Mouse (Mus musculus) cerebellum, postnatal 10 days (tissue): ENCODE results near the gene Clec4b2.
A peak's percentile ranks its signal among the peaks of the same experiment; 100 is the strongest.
"Not testable (repeated sequence)": the region's sequence is repeated elsewhere in the genome, so short reads cannot be mapped to it uniquely, and the experiment has no call there.

Source experiments
- DNase-seq, 2 experiments: peaks; one replicate each; pipeline ENCODE4 v3.0.0; 2021; ENCODE audit warnings: mixed read lengths in 2 of 2

Clec4b2 gene

GRCm38 (mm10) chr6:123172593-123172992 lies at the start of gene Clec4b2:
Gene Clec4b2 (plus strand): TSS chr6:123172893.
- DNase-seq, result no peak

GRCm38 (mm10) chr6:123123195-123123594 lies 49.5 kb upstream of the Clec4b2 start:
- no peak for DNase-seq

- no peak for DNase-seq
These were observed 45.5 kb upstream of the Clec4b2 start for GRCm38 (mm10) chr6:123127173-123127572.

GRCm38 (mm10) chr6:123137766-123138526 lies 34.7 kb upstream of the Clec4b2 start:
- DNase-seq, result not testable (repeated sequence)

DNA sequence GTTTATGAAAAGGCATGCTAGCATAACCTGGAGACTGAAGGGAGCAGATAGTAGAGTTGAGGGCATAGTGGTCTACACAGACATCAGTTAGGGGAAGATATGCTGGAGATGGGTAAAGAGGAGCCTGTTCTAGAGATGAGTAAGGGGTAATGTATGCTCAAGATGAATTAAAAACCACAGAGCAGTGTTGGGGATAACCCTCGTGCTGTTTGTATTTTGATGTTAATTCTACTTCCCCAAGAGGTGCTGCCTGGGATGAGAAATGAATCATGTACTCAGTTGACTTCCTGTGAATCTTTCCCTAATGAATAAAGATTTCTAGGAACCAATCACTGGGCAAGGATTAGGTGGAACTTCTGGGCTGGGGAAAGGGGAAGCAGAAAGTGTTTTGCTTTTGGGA lies 2.6 kb upstream of the Clec4b2 start:
- no peak for DNase-seq

DNA sequence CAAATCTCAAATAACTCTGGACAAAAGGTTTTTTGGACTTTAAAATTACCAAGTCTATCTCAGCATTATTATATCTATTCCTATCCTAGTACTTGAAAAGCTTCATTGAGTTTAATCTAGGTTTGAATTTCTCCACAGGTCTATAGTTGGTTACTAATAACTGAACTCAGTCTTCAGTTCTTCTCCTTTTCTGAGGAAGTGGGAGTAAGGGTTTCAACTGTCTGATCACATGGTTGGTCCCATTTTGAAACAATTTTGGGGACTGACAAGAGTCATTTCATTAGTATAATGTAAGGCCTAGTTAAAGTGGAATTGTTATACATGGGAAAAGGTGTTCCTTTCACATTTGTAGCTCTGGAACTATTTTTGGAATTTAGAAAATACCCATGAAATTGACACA lies 1.7 kb upstream of the Clec4b2 start:
- no peak for DNase-seq

GRCm38 (mm10) chr6:123175549-123175948 lies 2.9 kb downstream of the Clec4b2 start:
- DNase-seq, result no peak

GRCm38 (mm10) chr6:123184862-123185261 lies 12.2 kb downstream of the Clec4b2 start:
- peak in 1 of 2 experiments; percentile 1 for DNase-seq

- DNase-seq, result no peak
These were observed 34.7 kb downstream of the Clec4b2 start for GRCm38 (mm10) chr6:123207187-123208076.

DNA sequence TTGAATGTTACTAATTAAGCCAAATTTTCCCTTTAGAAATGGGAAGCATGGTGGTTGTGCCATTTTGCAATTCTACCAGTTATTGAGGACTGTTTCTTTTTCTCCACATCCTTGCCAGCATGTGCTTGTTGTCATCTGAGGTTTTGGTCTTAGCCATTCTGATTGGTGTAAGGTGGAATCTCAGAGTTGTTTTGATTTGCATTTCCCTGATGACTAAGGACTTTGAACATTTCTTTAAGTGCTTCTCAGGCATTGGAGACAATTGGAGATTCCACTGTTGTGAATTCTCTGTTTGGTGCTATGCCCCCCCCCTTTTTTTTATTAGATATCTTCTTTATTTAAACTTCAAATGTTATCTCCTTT lies 35.4 kb downstream of the Clec4b2 start:
- DNase-seq, result not testable (repeated sequence)

DNA sequence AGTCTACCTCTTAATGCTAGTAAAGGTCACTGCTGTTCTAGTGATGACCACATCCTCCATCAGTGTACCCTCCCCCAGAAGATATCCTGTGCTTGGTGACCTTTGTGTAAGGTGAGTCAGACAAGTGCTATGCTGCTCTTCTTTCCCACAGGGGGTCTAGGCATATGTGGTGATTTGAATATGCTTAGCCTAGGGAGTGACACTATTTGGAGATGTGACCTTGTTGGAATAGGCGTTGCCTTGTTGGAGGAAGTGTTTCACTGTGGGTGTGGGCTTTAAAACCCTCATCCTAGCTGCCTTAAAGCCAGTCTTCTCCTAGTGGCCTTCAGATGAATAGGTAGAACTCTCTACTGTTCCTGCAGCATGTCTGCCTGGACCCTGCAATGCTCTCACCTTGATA lies 39.0 kb downstream of the Clec4b2 start:
- no peak for DNase-seq

DNA sequence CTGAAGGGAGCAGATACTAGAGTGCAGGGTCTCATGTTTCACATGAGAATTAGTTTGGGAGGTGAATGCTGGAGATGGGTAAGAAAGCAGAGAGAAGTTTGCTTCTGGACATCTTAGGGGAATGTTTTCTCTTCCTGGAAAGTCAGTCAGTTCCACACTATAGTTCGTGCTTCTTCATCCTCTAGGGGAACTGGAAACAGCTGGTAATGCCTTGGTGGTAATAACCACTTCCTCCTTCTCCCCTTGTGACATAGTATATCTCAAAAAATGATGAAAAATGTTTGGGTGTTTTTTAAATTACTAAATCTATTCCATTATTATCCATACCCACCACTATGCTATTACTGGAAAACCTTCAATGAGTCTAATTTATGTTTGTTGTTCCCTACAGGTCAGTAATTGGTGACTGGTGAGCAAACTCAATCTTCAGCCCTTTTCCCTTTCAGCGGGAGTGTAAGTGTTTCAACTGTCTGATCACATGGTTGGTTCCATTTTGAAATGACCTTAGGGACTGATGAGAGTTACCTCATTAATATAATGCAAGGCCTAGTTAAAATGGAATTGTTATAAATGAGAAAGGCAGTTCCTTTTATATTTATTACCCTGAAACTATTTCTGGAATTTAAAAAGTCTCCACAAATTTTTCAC lies 55.0 kb downstream of the Clec4b2 start:
- DNase-seq, result no peak

GRCm38 (mm10) chr6:123229644-123230043 lies 57.0 kb downstream of the Clec4b2 start, which contains the start of gene Clec4n:
Gene Clec4n (plus strand): TSS chr6:123229843.
- DNase-seq, result no peak

DNA sequence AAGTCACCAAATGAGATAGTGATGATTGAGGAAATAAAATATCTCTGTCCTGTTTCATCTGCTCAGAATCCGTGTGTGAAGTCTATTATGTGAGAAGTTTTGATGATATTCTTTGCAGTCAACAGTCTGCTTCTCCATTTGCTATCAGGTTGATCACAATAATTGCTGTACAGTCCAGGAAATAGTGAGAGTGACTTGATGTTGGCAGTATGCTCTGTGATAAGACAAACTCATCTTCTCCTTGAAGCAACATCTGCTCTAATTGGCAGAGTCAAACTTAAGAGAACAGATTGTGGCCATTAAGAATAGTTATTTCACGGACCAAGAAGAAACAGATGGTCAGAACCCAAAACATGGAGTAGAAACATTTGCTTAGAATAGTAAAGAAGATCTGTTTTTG lies 58.5 kb downstream of the Clec4b2 start:
- DNase-seq, result no peak

DNA sequence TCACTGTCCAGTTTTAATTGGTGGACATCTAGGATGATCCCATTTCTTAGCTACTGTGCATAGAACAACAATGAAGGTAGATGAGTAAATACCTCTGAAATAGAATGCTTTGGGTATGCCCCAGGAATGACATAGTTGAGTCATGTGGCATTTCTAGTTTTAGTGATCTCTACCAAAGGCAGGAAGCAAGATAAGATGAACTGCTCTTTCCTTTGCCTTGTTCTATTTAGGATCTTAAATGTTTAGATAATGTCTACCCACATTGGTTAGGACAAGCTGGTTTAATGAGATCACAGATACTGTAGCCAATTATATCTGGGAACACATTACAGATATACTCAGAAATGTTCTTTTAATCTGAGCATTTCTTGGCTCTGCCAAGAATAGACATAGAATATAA lies 64.9 kb downstream of the Clec4b2 start:
- DNase-seq, result no peak

- no peak for DNase-seq
These were observed 71.5 kb downstream of the Clec4b2 start for GRCm38 (mm10) chr6:123244201-123244600.

DNA sequence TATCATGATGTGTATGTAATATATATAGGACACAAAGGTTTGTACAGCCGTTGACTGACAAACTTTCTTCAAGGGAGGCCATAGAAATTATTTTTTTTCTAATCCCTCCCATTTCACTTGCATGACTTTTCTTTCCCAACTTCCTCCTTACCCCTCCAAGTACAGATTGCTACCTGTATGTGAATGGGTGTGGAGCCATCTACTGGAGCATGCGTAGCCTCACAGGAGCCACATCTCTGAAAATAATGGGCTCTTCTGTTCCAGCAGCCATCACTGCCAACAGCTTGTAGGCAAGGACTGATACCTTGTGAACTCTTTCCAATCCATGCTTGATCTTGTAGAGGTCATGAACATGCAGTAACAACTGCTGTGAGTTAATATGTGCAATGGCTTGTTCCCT lies 76.2 kb downstream of the Clec4b2 start:
- not testable (repeated sequence) for DNase-seq

GRCm38 (mm10) chr6:123252735-123253134 lies 80.0 kb downstream of the Clec4b2 start:
- no peak for DNase-seq
